Mouse (Mus musculus) kidney, embryonic 14.5 days (tissue): ENCODE measurements around the gene Dynlt1f. TPM values are rescaled to one million over a fixed set of nuclear protein-coding genes. Genes with fewer than 3 reads are reported as not detected.
A peak's percentile ranks its signal among the peaks of the same experiment; 100 is the strongest.
"Not testable (repeated sequence)": the region's sequence is repeated elsewhere in the genome, so short reads cannot be mapped to it uniquely, and the experiment has no call there.

ENCODE experiments used
- ATAC-seq: fragments of 200-750 bp; cut with Nextera tagmentation; 2 replicates; pipeline ENCODE4 v1.8.0; 2017; ENCODE audit warnings: moderate number of reproducible peaks, mild to moderate bottlenecking, moderate TSS enrichment, moderate library complexity; ENCODE audit not compliant: low FRiP score, low TSS enrichment
- H3K27ac ChIP-seq: fragments of 300-500 bp; sonication (generic); 2 replicates; pipeline ENCODE4 v1.5.1; 2014; ENCODE audit warnings: low read depth, mild to moderate bottlenecking, low read length, moderate library complexity, mixed read lengths
- H3K27me3 ChIP-seq: fragments of 300-500 bp; sonication (generic); 2 replicates; pipeline ENCODE4 v1.6.1; 2014; ENCODE audit warnings: mild to moderate bottlenecking, low read length; ENCODE audit not compliant: control insufficient read depth, insufficient read depth
- H3K36me3 ChIP-seq: fragments of 300-500 bp; sonication (generic); 2 replicates; pipeline ENCODE4 v1.6.1; 2014; ENCODE audit warnings: low read length, mixed read lengths; ENCODE audit not compliant: control insufficient read depth, insufficient read depth
- H3K4me1 ChIP-seq: fragments of 300-500 bp; sonication (generic); 2 replicates; pipeline ENCODE4 v1.6.1; 2014; ENCODE audit warnings: low read length, mixed read lengths; ENCODE audit not compliant: control insufficient read depth, insufficient read depth
- H3K4me2 ChIP-seq: fragments of 300-500 bp; sonication (generic); replicated peaks from 2 replicates; pipeline ENCODE4 v1.6.1; 2014; ENCODE audit warnings: low read depth, mild to moderate bottlenecking, low read length
- H3K4me3 ChIP-seq: fragments of 300-500 bp; sonication (generic); 2 replicates; pipeline ENCODE4 v1.5.1; 2014; ENCODE audit warnings: mild to moderate bottlenecking, low read length
- H3K9ac ChIP-seq: fragments of 300-500 bp; sonication (generic); 2 replicates; pipeline ENCODE4 v1.6.1; 2014; ENCODE audit warnings: low read depth, mild to moderate bottlenecking, low read length, moderate library complexity
- H3K9me3 ChIP-seq: fragments of 300-500 bp; sonication (generic); 2 replicates; pipeline ENCODE4 v1.6.1; 2016; ENCODE audit warnings: low read length; ENCODE audit not compliant: control insufficient read depth
- WGBS: fragments of 180-500 bp; shearing (Covaris S2); extraction: QIAGEN DNeasy Blood & Tissue Kit; methylation state at CpG from one replicate; pipeline ENCODE4 v1.1.7; 2014; 5-methylcytosine and 5-hydroxymethylcytosine counted together
- polyA plus RNA-seq: library from polyadenylated mRNA; unstranded; fragments of >200 nt; fragmentation: Nextera tagmentation; extraction: Ambion mirVana; gene quantifications from 2 replicates; pipeline ENCODE4 v1.2.1, GENCODE M21; 2014

The Dynlt1f gene
- polyA plus RNA-seq, 1 experiment from 2014 or later = 324 TPM

GRCm38 (mm10) chr17:6665389-6665788 lies 9.7 kb upstream of the Dynlt1f start:
- H3K36me3 ChIP-seq, H3K4me2 ChIP-seq, H3K27me3 ChIP-seq, H3K27ac ChIP-seq, H3K4me3 ChIP-seq, H3K4me1 ChIP-seq, ATAC-seq, H3K9me3 ChIP-seq, H3K9ac ChIP-seq: not testable (repeated sequence)
- 79% methylated on average over 4 of the region's 5 CpGs for WGBS

- H3K4me2 ChIP-seq, H3K27ac ChIP-seq, H3K27me3 ChIP-seq, ATAC-seq, H3K4me3 ChIP-seq, H3K9me3 ChIP-seq, H3K4me1 ChIP-seq, H3K36me3 ChIP-seq, H3K9ac ChIP-seq: not testable (repeated sequence)
- 62% methylated on average over 3 of the region's 3 CpGs for WGBS
These were observed 7.1 kb upstream of the Dynlt1f start for GRCm38 (mm10) chr17:6662840-6663239.

GRCm38 (mm10) chr17:6661093-6661816 lies 5.6 kb upstream of the Dynlt1f start:
- not testable (repeated sequence) for H3K9me3 ChIP-seq, H3K27ac ChIP-seq, H3K9ac ChIP-seq, H3K27me3 ChIP-seq, H3K4me3 ChIP-seq, H3K4me2 ChIP-seq, H3K4me1 ChIP-seq, H3K36me3 ChIP-seq
- WGBS = 40% methylated on average over 8 of the region's 11 CpGs
- ATAC-seq = 0 out of 2 replicates have a peak, but pooled peaks have one; percentile 17

DNA sequence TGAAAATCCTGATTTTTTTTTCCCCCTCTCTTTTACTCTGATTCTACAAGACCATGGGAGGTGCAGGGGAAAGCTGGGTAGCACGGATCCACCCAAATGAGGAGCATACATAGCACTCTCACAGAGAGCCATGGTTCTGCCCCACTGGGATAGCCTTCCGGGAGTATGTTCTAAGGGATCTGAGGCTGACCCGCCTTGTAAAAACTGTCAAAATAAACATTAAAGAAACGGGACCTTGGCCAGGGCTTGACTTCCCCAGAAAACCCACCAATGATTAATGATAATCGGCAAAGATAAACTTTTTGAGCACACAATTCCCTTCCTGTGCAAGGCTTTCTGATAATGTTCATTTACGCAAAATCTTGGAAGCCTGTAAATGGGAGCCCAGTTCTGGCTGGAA lies 4.9 kb upstream of the Dynlt1f start:
- H3K9me3 ChIP-seq, H3K9ac ChIP-seq, H3K4me3 ChIP-seq, H3K4me1 ChIP-seq, H3K27ac ChIP-seq, H3K36me3 ChIP-seq, ATAC-seq, H3K4me2 ChIP-seq, H3K27me3 ChIP-seq: not testable (repeated sequence)
- WGBS = 44% methylated on average over 6 of the region's 6 CpGs

DNA sequence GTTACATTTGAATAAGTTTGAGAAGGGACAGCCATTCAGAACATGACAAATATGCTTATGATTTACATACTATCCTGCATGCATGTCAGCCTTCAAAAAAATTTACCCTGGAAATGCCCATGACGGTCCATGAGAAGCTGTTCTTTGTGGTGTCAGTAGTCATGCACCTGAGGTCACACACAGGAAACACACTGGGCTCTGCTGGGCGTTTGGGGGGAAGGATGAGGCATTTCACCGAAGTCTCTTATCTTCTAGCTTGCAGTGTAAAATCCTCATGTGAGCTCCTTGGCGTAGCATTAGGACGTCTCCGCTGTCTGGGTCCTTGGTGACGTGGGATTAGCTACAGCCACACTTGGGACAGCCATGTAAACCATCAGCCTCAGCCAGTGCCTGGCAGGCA lies 3.1 kb upstream of the Dynlt1f start, which contains the start of gene Sytl3:
Gene Sytl3, plus strand, starts transcription at position 293 of the 400 bp plus-strand sequence.
- not testable (repeated sequence) for ATAC-seq, H3K4me2 ChIP-seq, H3K27me3 ChIP-seq, H3K27ac ChIP-seq, H3K4me1 ChIP-seq, H3K9me3 ChIP-seq, H3K4me3 ChIP-seq, H3K36me3 ChIP-seq, H3K9ac ChIP-seq
- 82% methylated on average over 3 of the region's 7 CpGs for WGBS

DNA sequence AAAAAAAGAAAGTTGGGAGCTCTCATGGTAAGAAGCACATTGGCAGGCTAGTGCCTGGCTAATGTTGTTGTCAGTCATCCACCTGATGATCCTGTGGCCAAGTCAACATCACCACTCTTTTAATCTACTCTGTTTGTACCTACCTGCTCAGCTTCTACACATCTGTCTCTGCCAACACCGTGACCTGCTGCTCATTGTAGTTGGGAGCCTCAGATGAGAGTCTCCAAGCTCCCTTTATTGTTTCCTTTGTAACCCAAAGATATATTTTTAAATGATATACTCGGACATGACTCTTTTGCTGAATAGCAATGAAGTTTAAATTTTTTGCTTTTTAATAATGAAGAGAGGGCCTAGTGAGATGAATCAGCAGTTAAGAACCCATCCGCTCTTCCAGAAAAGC lies 771 bp upstream of the Dynlt1f start:
- H3K4me1 ChIP-seq, ATAC-seq, H3K9ac ChIP-seq, H3K27me3 ChIP-seq, H3K27ac ChIP-seq, H3K9me3 ChIP-seq, H3K4me3 ChIP-seq, H3K36me3 ChIP-seq, H3K4me2 ChIP-seq: not testable (repeated sequence)
- 88% methylated on average over 1 of the region's 3 CpGs for WGBS

DNA sequence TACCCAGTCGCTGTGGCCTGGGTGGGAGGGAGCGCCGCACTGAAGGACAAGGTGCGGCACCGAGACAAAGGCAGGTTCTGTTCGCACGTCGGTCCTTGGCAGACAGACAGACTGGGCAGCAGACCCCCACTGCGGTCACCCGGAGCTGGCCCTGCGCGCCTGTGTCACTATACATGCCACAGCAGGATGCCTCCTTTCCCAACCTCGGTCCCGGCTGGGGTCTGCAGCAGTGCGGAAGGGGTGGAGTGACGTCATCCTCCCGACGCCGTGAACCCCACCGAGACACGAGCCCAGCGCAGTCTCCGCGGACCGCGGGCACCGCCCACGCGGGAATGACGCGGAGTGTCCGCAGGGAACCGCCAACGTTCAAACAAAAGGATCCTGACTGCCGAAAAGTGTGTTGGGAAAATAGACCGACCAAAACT lies 601 bp downstream of the Dynlt1f start:
- H3K9ac ChIP-seq = peak overlapping the region; percentile 62
- not testable (repeated sequence) for H3K27ac ChIP-seq, H3K27me3 ChIP-seq, H3K9me3 ChIP-seq, H3K4me1 ChIP-seq, H3K36me3 ChIP-seq
- ATAC-seq = peak; percentile 89
- WGBS = under 1% methylated on average over 29 of the region's 36 CpGs
- H3K4me3 ChIP-seq = peak overlapping the region; percentile 54
- peak overlapping the region; percentile 36 for H3K4me2 ChIP-seq

DNA sequence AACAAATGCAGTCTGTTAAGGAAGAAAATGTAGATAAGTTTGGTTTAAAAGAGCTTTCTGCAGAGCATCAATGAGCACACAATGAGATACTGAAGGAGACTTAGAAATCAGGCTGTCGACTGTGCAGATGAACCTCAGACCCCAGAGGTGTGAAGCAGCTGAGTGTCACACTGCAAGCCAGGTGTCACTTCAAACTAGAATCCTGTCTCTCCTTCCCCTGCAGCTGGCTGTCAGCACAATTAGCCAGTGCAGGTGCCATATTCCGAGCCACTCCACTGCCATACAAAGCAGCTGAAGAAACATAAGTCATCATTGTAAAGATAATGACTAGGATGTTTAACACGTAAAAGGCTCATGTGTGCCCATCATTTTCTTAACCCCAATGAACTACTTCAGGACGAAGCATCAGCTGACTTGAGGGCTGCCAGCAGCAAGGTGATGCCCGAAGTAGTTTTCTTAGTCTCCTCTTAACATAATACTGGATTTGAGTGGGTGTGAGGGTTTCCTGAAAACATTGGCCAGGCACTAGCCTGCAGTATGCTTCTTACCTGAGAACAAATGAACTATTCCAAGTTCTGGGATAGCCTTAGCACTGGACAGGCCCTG lies 2.3 kb downstream of the Dynlt1f start:
- 87% methylated on average over 4 of the region's 5 CpGs for WGBS
- H3K4me3 ChIP-seq = not testable (repeated sequence)

DNA sequence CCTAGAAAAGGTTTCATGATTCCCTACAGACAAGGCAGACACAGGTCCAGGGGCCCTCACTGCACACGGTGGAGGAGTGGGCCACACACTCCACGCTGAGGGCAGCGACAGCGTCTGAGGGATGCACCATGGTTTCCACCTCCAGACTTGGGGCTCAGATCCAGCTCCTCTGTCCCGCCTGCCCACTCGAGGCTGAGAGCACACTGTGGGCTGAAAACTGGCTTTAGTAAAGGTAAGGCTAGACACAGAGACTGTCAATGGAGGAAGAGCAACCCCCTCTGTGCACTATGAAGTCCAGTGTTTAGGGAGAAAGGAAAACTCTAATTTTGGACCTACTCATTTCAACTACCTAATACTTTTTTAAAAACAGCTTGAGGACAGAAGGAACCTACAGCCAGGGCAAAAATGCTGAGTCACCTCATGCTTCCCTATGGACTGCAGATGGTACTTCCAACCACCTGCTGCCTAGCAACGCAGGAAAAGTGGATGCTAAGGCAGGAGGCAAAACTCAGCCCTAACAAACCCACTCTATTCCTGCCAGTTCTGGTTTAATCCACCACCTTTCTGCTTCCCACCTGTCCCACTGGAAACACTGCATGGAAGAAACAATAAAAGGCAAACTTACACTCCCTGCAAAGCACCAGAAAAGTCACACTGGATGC lies 4.7 kb downstream of the Dynlt1f start:
- H3K27ac ChIP-seq, H3K36me3 ChIP-seq, H3K27me3 ChIP-seq, H3K4me3 ChIP-seq, H3K4me2 ChIP-seq, H3K9ac ChIP-seq, H3K9me3 ChIP-seq, ATAC-seq, H3K4me1 ChIP-seq: not testable (repeated sequence)
- WGBS = 89% methylated on average over 4 of the region's 7 CpGs

More for the DNA sequence above, 2.3 kb downstream of the Dynlt1f start:
- H3K4me1 ChIP-seq, H3K4me2 ChIP-seq, H3K36me3 ChIP-seq, H3K27ac ChIP-seq, H3K27me3 ChIP-seq, ATAC-seq, H3K9me3 ChIP-seq, H3K9ac ChIP-seq: not testable (repeated sequence)
